Mouse (Mus musculus): ENCODE results near the gene Klrg1. TPM values are rescaled to one million over a fixed set of nuclear protein-coding genes. Genes with fewer than 3 reads are reported as not detected.

The Klrg1 gene
- polyA plus RNA-seq, 1 experiment from 2014 or later: not detected

GRCm38 (mm10) chr6:122297279-122298222, 14.9 kb upstream of the Klrg1 start:
- Histone ChIP-seq H3K27ac (replicated peaks; ENCODE audit: low read depth, low read length) (no peak overlapping the region; the same call in 1 of the 2 replicates), H3K27me3 (ENCODE audit: control insufficient read depth, insufficient read depth, low read length) (no peaks in the 10 kb centered on the region), H3K36me3 (replicated peaks; ENCODE audit: control insufficient read depth, insufficient read depth, low read depth, low read length) (no peaks in the 10 kb centered on the region), H3K4me1 (ENCODE audit: control insufficient read depth, insufficient read depth, low read length) (no peaks in the 10 kb centered on the region; the same call in 1 of the 2 replicates), H3K4me3 (ENCODE audit: low read depth, low read length) (peak overlapping the region; percentile 41), H3K4me2 (ENCODE audit: low read depth, low read length) (peak overlapping the region; percentile 59), H3K9me3 (replicated peaks; ENCODE audit: control insufficient read depth, low read length) (no peaks in the 10 kb centered on the region), H3K9ac (replicated peaks; ENCODE audit: low read length) (peak overlapping the region; percentile 70)
- WGBS: 4% methylated on average over 25 of the region's 25 CpGs
- DNase-seq (ENCODE audit: low spot score): peak; percentile 66
- peak; percentile 73 for ATAC-seq (replicated peaks; ENCODE audit: insufficient number of reproducible peaks, low FRiP score, low TSS enrichment, low read depth)

- H3K4me1 ChIP-seq (ENCODE audit: control insufficient read depth, insufficient read depth, low read length): no peaks in the 10 kb centered on the region; the same call in 1 of the 2 replicates
- ATAC-seq (replicated peaks; ENCODE audit: insufficient number of reproducible peaks, low FRiP score, low TSS enrichment, low read depth) (no peak; the same call in 1 of the 2 replicates), DNase-seq (ENCODE audit: low spot score) (no peak)
- peak overlapping the region; percentile 41 for H3K4me3 ChIP-seq (ENCODE audit: low read depth, low read length)
- no peaks in the 10 kb centered on the region for H3K27me3 ChIP-seq (ENCODE audit: control insufficient read depth, insufficient read depth, low read length)
- no peaks in the 10 kb centered on the region for H3K9me3 ChIP-seq (replicated peaks; ENCODE audit: control insufficient read depth, low read length)
- H3K4me2 ChIP-seq (ENCODE audit: low read depth, low read length): peak overlapping the region; percentile 59
- 39% methylated on average over 3 of the region's 3 CpGs for WGBS
- no peak overlapping the region for H3K27ac ChIP-seq (replicated peaks; ENCODE audit: low read depth, low read length)
- peak overlapping the region; percentile 70 for H3K9ac ChIP-seq (replicated peaks; ENCODE audit: low read length)
- H3K36me3 ChIP-seq (replicated peaks; ENCODE audit: control insufficient read depth, insufficient read depth, low read depth, low read length): no peaks in the 10 kb centered on the region
Observed at GRCm38 (mm10) chr6:122296918-122297278, 14.2 kb upstream of the Klrg1 start.

GRCm38 (mm10) chr6:122295242-122295641, 12.6 kb upstream of the Klrg1 start:
- H3K27ac ChIP-seq (replicated peaks; ENCODE audit: low read depth, low read length): no peak overlapping the region
- no peak overlapping the region for H3K4me2 ChIP-seq (ENCODE audit: low read depth, low read length)
- no peaks in the 10 kb centered on the region for H3K27me3 ChIP-seq (ENCODE audit: control insufficient read depth, insufficient read depth, low read length)
- no peaks in the 10 kb centered on the region for H3K36me3 ChIP-seq (replicated peaks; ENCODE audit: control insufficient read depth, insufficient read depth, low read depth, low read length)
- ATAC-seq (replicated peaks; ENCODE audit: insufficient number of reproducible peaks, low FRiP score, low TSS enrichment, low read depth): no peak
- H3K9ac ChIP-seq (replicated peaks; ENCODE audit: low read length): no peak overlapping the region
- 53% methylated on average over 9 of the region's 9 CpGs for WGBS
- H3K9me3 ChIP-seq (replicated peaks; ENCODE audit: control insufficient read depth, low read length): no peaks in the 10 kb centered on the region
- no peak for DNase-seq (ENCODE audit: low spot score)
- H3K4me3 ChIP-seq (ENCODE audit: low read depth, low read length): no peak overlapping the region
- H3K4me1 ChIP-seq (ENCODE audit: control insufficient read depth, insufficient read depth, low read length): no peaks in the 10 kb centered on the region; the same call in 1 of the 2 replicates

- Histone ChIP-seq H3K27me3 (ENCODE audit: control insufficient read depth, insufficient read depth, low read length) (no peaks in the 10 kb centered on the region), H3K4me3 (ENCODE audit: low read depth, low read length) (no peak overlapping the region), H3K9me3 (replicated peaks; ENCODE audit: control insufficient read depth, low read length) (no peaks in the 10 kb centered on the region), H3K4me2 (ENCODE audit: low read depth, low read length) (no peak overlapping the region), H3K36me3 (replicated peaks; ENCODE audit: control insufficient read depth, insufficient read depth, low read depth, low read length) (no peaks in the 10 kb centered on the region), H3K27ac (replicated peaks; ENCODE audit: low read depth, low read length) (no peak overlapping the region), H3K9ac (replicated peaks; ENCODE audit: low read length) (no peak overlapping the region), H3K4me1 (ENCODE audit: control insufficient read depth, insufficient read depth, low read length) (no peaks in the 10 kb centered on the region; the same call in 1 of the 2 replicates)
- 65% methylated on average over 3 of the region's 3 CpGs for WGBS
- DNase-seq (ENCODE audit: low spot score) (no peak), ATAC-seq (replicated peaks; ENCODE audit: insufficient number of reproducible peaks, low FRiP score, low TSS enrichment, low read depth) (no peak)
Observed at GRCm38 (mm10) chr6:122294290-122294689, 11.6 kb upstream of the Klrg1 start.

GRCm38 (mm10) chr6:122293796-122294195, 11.1 kb upstream of the Klrg1 start:
- no peak overlapping the region for H3K4me3 ChIP-seq (ENCODE audit: low read depth, low read length)
- ATAC-seq (replicated peaks; ENCODE audit: insufficient number of reproducible peaks, low FRiP score, low TSS enrichment, low read depth): no peak
- H3K36me3 ChIP-seq (replicated peaks; ENCODE audit: control insufficient read depth, insufficient read depth, low read depth, low read length): no peaks in the 10 kb centered on the region
- DNase-seq (ENCODE audit: low spot score): no peak
- H3K9me3 ChIP-seq (replicated peaks; ENCODE audit: control insufficient read depth, low read length): no peaks in the 10 kb centered on the region
- H3K27me3 ChIP-seq (ENCODE audit: control insufficient read depth, insufficient read depth, low read length): no peaks in the 10 kb centered on the region
- H3K4me1 ChIP-seq (ENCODE audit: control insufficient read depth, insufficient read depth, low read length): no peaks in the 10 kb centered on the region; the same call in 1 of the 2 replicates
- H3K27ac ChIP-seq (replicated peaks; ENCODE audit: low read depth, low read length): no peak overlapping the region
- no peak overlapping the region for H3K9ac ChIP-seq (replicated peaks; ENCODE audit: low read length)
- no peak overlapping the region for H3K4me2 ChIP-seq (ENCODE audit: low read depth, low read length)
- 85% methylated on average over 9 of the region's 9 CpGs for WGBS

- WGBS: 88% methylated on average over 8 of the region's 8 CpGs
- Histone ChIP-seq H3K27me3 (ENCODE audit: control insufficient read depth, insufficient read depth, low read length) (no peaks in the 10 kb centered on the region), H3K9ac (replicated peaks; ENCODE audit: low read length) (no peak overlapping the region), H3K27ac (replicated peaks; ENCODE audit: low read depth, low read length) (no peak overlapping the region), H3K9me3 (replicated peaks; ENCODE audit: control insufficient read depth, low read length) (no peaks in the 10 kb centered on the region), H3K4me1 (ENCODE audit: control insufficient read depth, insufficient read depth, low read length) (no peaks in the 10 kb centered on the region; the same call in 1 of the 2 replicates), H3K36me3 (replicated peaks; ENCODE audit: control insufficient read depth, insufficient read depth, low read depth, low read length) (no peaks in the 10 kb centered on the region), H3K4me3 (ENCODE audit: low read depth, low read length) (no peak overlapping the region), H3K4me2 (ENCODE audit: low read depth, low read length) (no peak overlapping the region)
- no peak for DNase-seq (ENCODE audit: low spot score)
- ATAC-seq (replicated peaks; ENCODE audit: insufficient number of reproducible peaks, low FRiP score, low TSS enrichment, low read depth): no peak
Observed at GRCm38 (mm10) chr6:122293121-122293520, 10.4 kb upstream of the Klrg1 start.

- WGBS: 75% methylated on average over 2 of the region's 2 CpGs
- H3K4me3 ChIP-seq (ENCODE audit: low read depth, low read length): no peak overlapping the region
- no peak overlapping the region for H3K9ac ChIP-seq (replicated peaks; ENCODE audit: low read length)
- ATAC-seq (replicated peaks; ENCODE audit: insufficient number of reproducible peaks, low FRiP score, low TSS enrichment, low read depth) (no peak), DNase-seq (ENCODE audit: low spot score) (no peak)
- no peak overlapping the region for H3K27ac ChIP-seq (replicated peaks; ENCODE audit: low read depth, low read length)
- no peaks in the 10 kb centered on the region for H3K36me3 ChIP-seq (replicated peaks; ENCODE audit: control insufficient read depth, insufficient read depth, low read depth, low read length)
- no peak overlapping the region for H3K4me2 ChIP-seq (ENCODE audit: low read depth, low read length)
- H3K9me3 ChIP-seq (replicated peaks; ENCODE audit: control insufficient read depth, low read length): no peaks in the 10 kb centered on the region
- H3K4me1 ChIP-seq (ENCODE audit: control insufficient read depth, insufficient read depth, low read length): no peaks in the 10 kb centered on the region
- H3K27me3 ChIP-seq (ENCODE audit: control insufficient read depth, insufficient read depth, low read length): no peaks in the 10 kb centered on the region
Observed at GRCm38 (mm10) chr6:122292184-122292583, 9.5 kb upstream of the Klrg1 start.

DNA sequence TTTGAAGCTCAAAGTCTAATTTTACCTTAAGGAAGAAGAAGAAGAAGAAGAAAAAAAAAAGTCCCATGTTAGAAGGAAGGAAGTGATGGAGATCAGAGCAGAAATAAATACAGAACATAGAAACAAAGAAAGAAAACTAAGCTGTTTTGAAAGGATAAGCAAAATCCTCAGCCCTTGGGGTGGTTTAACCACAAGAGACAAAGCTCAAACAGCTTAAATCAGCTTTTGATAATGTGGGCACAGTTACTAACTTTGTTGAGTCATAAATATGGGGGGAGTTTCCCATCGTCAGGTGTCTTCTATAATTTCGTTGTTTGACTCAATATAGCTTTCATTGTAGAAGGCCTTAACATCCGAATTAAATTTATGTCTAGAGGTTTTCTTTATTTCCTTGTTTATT, 9.1 kb upstream of the Klrg1 start:
- no peak for ATAC-seq (replicated peaks; ENCODE audit: insufficient number of reproducible peaks, low FRiP score, low TSS enrichment, low read depth)

More for the DNA sequence above, 9.1 kb upstream of the Klrg1 start:
- Histone ChIP-seq H3K27ac (replicated peaks; ENCODE audit: low read depth, low read length) (no peak overlapping the region), H3K9ac (replicated peaks; ENCODE audit: low read length) (no peak overlapping the region), H3K36me3 (replicated peaks; ENCODE audit: control insufficient read depth, insufficient read depth, low read depth, low read length) (no peaks in the 10 kb centered on the region), H3K9me3 (replicated peaks; ENCODE audit: control insufficient read depth, low read length) (no peaks in the 10 kb centered on the region), H3K4me2 (ENCODE audit: low read depth, low read length) (no peak overlapping the region), H3K27me3 (ENCODE audit: control insufficient read depth, insufficient read depth, low read length) (no peaks in the 10 kb centered on the region), H3K4me1 (ENCODE audit: control insufficient read depth, insufficient read depth, low read length) (no peaks in the 10 kb centered on the region), H3K4me3 (ENCODE audit: low read depth, low read length) (no peak overlapping the region)
- 85% methylated on average over 3 of the region's 3 CpGs for WGBS
- no peak for DNase-seq (ENCODE audit: low spot score)
